Mouse (Mus musculus) cerebellum, adult 9-10 months (tissue): ENCODE data around the gene Tmem110.

ENCODE experiments used
- DNase-seq: peaks from one replicate; pipeline ENCODE4 v3.0.0; 2022

Tmem110 gene

DNA sequence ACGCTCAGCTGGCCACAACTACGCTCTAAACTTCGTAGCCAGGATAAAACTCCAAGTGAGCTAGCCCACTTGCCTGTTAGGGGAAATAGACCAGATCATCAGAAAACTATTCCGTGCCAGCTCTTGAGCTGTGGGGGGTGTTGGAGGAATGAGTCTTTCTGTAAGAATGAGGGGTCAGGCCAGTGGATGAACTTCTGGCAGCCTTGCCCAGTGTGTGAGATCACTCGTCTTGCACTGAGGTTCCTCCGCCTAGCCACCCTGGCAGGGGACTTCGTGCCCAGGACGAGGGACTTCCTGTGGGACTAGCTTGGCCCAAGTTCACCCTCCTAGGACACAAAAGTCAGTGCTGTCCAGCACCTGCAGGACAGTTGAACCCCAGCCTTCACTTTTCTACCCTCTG, 78.9 kb downstream of the Tmem110 start:
- DNase-seq: no peak

DNA sequence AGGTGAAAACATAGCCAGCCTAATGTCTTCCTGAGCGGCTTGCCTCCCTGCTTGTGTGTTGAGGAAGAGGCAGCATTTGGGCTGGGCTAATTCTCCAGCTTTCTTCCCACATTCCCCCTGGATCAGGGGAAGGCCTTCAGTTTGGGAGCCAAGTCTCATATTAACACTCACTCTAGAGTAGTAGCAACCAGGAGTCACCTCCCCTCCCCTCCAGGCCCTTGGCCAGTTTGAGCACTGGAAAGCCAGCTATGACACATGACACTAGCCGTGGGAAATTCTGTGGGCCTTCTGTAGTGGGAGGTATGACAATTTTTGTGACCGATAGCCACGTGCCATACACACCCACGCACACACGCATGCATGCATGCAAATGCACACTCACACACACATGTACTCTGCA, 80.6 kb downstream of the Tmem110 start:
- no peak for DNase-seq

DNA sequence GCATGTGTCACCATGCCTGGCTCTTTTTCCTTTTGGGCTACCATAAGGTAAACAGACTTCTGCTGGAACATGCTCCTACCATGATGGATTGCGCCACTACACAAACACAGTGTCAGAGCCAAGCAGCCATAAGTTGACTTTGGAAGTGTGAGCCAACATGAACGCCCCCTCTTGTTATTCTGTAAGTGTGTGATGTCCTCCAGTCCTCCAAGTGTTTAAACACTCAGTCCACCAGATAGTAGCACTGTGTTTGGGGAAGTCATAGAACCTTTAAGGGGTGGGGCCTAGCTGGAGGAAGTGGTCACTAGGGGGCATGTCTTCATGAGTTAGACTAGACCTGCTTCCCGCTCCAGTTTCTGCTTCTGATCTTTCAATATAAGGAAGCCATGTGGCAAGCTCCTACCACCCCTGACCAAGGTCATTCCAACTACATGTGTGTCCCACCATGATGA, 82.5 kb downstream of the Tmem110 start:
- DNase-seq: no peak

DNA sequence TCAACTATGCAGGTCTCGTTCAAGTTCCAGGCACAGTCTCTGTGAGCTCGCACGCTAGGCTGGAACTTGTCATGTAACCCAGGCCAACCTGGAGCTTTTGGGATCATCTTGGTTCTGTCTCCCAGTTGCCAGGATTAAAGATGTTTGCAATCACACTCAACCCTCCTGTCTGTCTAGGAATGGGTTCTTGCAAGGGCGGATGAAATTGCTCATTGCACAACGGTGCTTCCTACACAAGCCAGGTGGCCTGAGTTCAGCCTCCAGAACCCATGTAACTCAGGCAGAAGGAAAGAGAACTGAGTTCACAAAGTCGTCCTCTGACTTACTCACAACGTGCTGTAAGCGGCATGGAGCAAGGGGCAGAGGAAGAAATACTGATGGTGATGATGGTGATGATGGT, 85.8 kb downstream of the Tmem110 start:
- no peak for DNase-seq

DNA sequence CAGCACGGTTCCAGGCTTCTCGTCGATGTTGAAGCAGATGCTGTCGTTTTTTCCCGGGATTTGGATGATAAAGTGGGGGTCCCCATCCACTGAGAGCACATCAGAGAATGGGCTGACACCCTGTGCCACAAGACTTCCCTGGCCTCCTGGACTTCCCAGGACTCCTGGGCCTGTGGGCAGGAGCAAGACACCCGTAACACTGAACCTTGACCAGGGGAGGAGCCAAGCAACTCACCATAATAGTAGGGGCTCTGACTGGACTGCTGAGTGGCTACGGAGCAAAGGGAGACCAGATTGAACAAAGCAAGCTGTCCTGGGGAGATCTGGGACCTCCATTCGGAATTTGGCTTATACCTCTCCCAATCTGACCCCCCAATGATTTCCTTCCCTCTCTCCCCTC, 87.3 kb downstream of the Tmem110 start:
- DNase-seq: no peak

DNA sequence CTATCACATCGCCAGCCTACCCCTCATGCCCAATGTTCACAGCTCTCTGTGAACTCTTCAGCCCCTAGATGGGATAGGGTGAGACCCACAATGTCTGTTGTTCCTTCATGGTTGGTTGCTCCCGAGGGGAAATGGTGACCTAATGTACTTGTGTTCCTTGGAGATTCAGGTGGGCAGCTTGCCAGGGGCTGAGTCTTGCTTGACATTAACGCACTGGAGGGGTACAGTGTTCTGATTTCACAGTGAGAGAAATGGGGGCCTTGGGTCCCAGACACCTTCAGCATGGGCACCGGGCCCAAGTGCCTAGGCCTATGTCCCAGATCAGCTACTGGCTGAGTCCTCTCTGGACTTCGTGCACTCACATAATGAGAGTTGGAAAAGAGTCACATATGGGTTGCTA, 88.0 kb downstream of the Tmem110 start:
- no peak for DNase-seq

DNA sequence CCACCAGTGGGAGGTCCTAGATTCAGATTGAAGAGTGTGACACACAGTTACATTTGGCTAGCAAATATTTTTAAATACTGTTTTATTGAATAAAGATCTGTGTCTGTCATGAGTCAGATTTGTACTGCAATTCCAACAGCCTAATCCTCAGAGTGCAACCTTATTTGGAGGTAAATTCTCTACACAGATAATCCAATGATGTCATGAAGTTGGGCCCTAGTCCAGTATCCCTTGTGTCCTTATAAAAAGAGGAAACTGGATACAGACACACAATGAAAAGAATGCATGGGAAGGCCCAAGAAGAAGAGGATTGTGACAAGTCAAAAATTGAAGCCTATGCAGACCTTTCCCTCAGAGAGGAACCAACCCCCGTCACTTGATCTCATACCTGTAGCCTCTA, 91.1 kb downstream of the Tmem110 start:
- no peak for DNase-seq

DNA sequence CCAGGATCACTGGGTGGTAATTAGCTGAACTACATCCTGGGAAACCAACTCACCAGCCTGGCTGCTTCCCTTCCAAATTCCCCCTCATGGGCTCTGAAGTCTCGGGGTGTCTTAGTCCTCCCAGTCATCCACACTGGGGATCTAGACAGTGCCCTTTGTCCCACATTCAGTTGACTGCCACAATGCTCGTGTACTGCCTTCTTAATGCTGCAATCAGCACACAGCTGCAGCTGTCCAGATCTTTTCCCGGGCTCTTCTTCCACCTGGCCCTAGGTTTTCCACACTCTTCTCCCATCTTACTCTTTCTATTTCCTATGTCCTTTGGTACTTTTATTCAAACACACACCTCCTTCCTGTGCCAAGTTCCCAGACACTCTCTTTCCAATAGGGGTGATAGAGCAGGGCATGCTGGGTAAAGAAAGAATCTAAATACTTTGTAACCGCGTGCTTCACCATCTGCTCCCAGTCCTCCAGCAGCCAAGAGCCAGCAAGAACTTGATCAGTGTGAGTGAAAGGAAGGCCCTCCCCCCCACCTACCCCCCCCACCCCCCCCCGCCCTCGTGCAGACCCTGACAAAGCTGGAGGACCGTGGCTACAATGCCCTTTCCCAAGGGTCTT, 96.8 kb downstream of the Tmem110 start:
- DNase-seq: no peak

DNA sequence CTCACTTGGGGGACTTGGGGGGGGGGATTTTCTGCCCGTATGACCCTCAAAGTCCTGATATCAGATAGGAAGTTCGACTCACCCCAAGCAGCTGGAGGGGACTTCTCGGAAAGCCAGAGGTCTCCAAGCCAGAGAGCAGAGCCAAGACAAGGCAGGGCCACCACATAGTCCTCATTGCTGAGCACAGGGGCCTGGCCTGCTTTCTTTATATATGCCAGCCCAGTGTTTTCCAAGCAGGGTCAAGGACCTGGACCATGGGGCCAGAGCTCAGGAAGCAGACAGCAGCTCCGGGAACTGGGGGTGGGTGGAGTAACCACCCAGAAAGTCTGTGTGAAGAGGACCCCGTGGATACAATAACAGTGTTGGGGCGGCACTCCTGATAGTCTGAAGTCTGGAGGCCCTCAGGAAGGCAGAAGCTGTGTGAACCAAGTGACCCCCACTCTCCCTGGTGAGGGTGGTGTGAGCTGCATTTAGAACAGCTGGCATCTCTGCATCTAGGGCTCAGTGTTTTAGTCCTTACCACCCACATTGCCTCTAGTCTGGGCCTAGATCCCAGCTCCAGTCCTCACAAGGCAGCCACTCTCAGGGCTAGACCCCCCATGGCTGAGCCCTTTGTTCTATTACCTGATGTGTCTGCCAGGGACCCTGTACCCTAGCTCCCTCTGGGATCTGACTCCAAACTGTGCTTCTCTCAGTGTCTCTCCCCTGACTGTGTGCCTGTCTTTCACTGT, 98.2 kb downstream of the Tmem110 start, which contains the start of gene Itih3:
Gene Itih3, minus strand, starts transcription at position 386 of the 731 bp plus-strand sequence.
- peak; percentile 23 for DNase-seq

DNA sequence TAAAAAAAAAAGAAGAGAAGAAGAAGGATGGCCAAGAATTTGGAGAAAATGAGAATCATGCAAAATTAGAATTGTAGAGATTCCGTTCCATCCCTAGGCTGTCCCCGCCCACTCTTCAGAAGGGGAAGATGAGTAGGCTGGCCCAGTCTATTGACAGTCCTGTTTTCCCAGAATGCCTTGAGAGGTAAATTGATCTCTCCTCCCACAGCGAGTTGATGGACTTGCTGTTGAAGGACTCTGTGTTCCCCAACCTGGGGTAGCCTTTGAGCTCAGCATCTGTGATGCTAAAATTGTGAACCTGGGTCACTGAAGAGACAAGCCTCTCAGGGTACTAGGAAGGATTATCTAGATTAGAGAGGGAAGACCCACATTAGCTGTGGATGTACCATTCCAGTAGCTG, 100.1 kb downstream of the Tmem110 start:
- DNase-seq: no peak
